Mouse (Mus musculus): ENCODE data around the gene Gm49325. TPM values are rescaled to one million over a fixed set of nuclear protein-coding genes. Genes with fewer than 3 reads are reported as not detected.
"Not testable (repeated sequence)": the region's sequence is repeated elsewhere in the genome, so short reads cannot be mapped to it uniquely, and the experiment has no call there.

Gene Gm49325
- polyA plus RNA-seq, 1 experiment from 2014 or later: 5.4 TPM

GRCm38 (mm10) chr10:77666342-77666741, 60.3 kb downstream of the Gm49325 start:
- H3K4me2 ChIP-seq (replicated peaks): no peak overlapping the region
- ATAC-seq: no peak
- no peaks in the 10 kb centered on the region for H3K4me1 ChIP-seq (replicated peaks)
- H3K9ac ChIP-seq: no peak overlapping the region
- no peaks in the 10 kb centered on the region for H3K9me3 ChIP-seq
- H3K4me3 ChIP-seq (replicated peaks): no peak overlapping the region
- H3K36me3 ChIP-seq: no peaks in the 10 kb centered on the region
- 77% methylated on average over 8 of the region's 8 CpGs for WGBS
- no peak overlapping the region for H3K27ac ChIP-seq
- peaks cover 8% of the 10 kb centered on the region; the same call in 1 of the 2 replicates for H3K27me3 ChIP-seq (replicated peaks)

GRCm38 (mm10) chr10:77667402-77667801, 61.4 kb downstream of the Gm49325 start:
- 82% methylated on average over 4 of the region's 4 CpGs for WGBS
- H3K4me2 ChIP-seq (replicated peaks): no peak overlapping the region
- no peak overlapping the region for H3K27ac ChIP-seq
- H3K4me1 ChIP-seq (replicated peaks): no peaks in the 10 kb centered on the region
- H3K4me3 ChIP-seq (replicated peaks): no peak overlapping the region
- no peaks in the 10 kb centered on the region for H3K9me3 ChIP-seq
- no peak overlapping the region for H3K9ac ChIP-seq
- ATAC-seq: no peak
- peaks cover 8% of the 10 kb centered on the region; the same call in 1 of the 2 replicates for H3K27me3 ChIP-seq (replicated peaks)
- H3K36me3 ChIP-seq: no peaks in the 10 kb centered on the region

- H3K9me3 ChIP-seq: no peaks in the 10 kb centered on the region
- no peak overlapping the region for H3K4me3 ChIP-seq (replicated peaks)
- no peak overlapping the region for H3K4me2 ChIP-seq (replicated peaks)
- H3K27ac ChIP-seq: no peak overlapping the region
- 80% methylated on average over 4 of the region's 4 CpGs for WGBS
- H3K27me3 ChIP-seq (replicated peaks): peaks cover under 1% of the 10 kb centered on the region; the same call in 1 of the 2 replicates
- no peaks in the 10 kb centered on the region for H3K4me1 ChIP-seq (replicated peaks)
- ATAC-seq: no peak
- no peaks in the 10 kb centered on the region for H3K36me3 ChIP-seq
- H3K9ac ChIP-seq: no peak overlapping the region
Observed at GRCm38 (mm10) chr10:77670710-77671109, 64.7 kb downstream of the Gm49325 start.

- Histone ChIP-seq H3K9ac (no peak overlapping the region), H3K36me3 (no peaks in the 10 kb centered on the region), H3K27ac (no peak overlapping the region), H3K4me1 (replicated peaks) (no peaks in the 10 kb centered on the region), H3K9me3 (no peaks in the 10 kb centered on the region), H3K27me3 (replicated peaks) (peaks cover 4% of the 10 kb centered on the region; the same call in 1 of the 2 replicates), H3K4me3 (replicated peaks) (no peak overlapping the region), H3K4me2 (replicated peaks) (no peak overlapping the region)
- ATAC-seq: peak; percentile 72
- 23% methylated on average over 4 of the region's 4 CpGs for WGBS
Observed at GRCm38 (mm10) chr10:77671519-77671918, 65.5 kb downstream of the Gm49325 start.

GRCm38 (mm10) chr10:77673765-77674164, 67.8 kb downstream of the Gm49325 start:
- H3K9me3 ChIP-seq: no peaks in the 10 kb centered on the region
- no peak for ATAC-seq
- WGBS: 63% methylated on average over 13 of the region's 13 CpGs

GRCm38 (mm10) chr10:77677562-77677961, 71.6 kb downstream of the Gm49325 start:
- WGBS: under 1% methylated on average over 35 of the region's 35 CpGs
- ATAC-seq: 0 out of 2 replicates have a peak, but pooled peaks have one; percentile 36
- no peaks in the 10 kb centered on the region for H3K9me3 ChIP-seq
- peak overlapping the region; percentile 28 for H3K4me3 ChIP-seq (replicated peaks)
- no peaks in the 10 kb centered on the region for H3K36me3 ChIP-seq
- peaks cover 24% of the 10 kb centered on the region for H3K27me3 ChIP-seq (replicated peaks)
- peaks cover 11% of the 10 kb centered on the region for H3K4me1 ChIP-seq (replicated peaks)
- H3K4me2 ChIP-seq (replicated peaks): peak overlapping the region; percentile 68
- H3K27ac ChIP-seq: no peak overlapping the region
- no peak overlapping the region for H3K9ac ChIP-seq

More at GRCm38 (mm10) chr10:77673765-77674164, 67.8 kb downstream of the Gm49325 start:
- H3K36me3 ChIP-seq: no peaks in the 10 kb centered on the region
- no peak overlapping the region for H3K9ac ChIP-seq
- H3K4me2 ChIP-seq (replicated peaks): no peak overlapping the region
- H3K4me3 ChIP-seq (replicated peaks): no peak overlapping the region
- no peak overlapping the region for H3K27ac ChIP-seq
- peaks cover 11% of the 10 kb centered on the region for H3K4me1 ChIP-seq (replicated peaks)
- peaks cover 22% of the 10 kb centered on the region for H3K27me3 ChIP-seq (replicated peaks)

GRCm38 (mm10) chr10:77682994-77683393, 77.0 kb downstream of the Gm49325 start:
- H3K9ac ChIP-seq: no peak overlapping the region
- no peak overlapping the region for H3K4me2 ChIP-seq (replicated peaks)
- WGBS: 81% methylated on average over 7 of the region's 7 CpGs
- no peaks in the 10 kb centered on the region for H3K9me3 ChIP-seq
- no peak overlapping the region for H3K27ac ChIP-seq
- H3K36me3 ChIP-seq: no peaks in the 10 kb centered on the region
- peaks cover 32% of the 10 kb centered on the region for H3K27me3 ChIP-seq (replicated peaks)
- no peak overlapping the region for H3K4me3 ChIP-seq (replicated peaks)
- no peak for ATAC-seq
- peaks cover 12% of the 10 kb centered on the region for H3K4me1 ChIP-seq (replicated peaks)

- Histone ChIP-seq H3K4me1 (replicated peaks) (peaks cover 10% of the 10 kb centered on the region; the same call in 1 of the 2 replicates), H3K4me2 (replicated peaks) (no peak overlapping the region), H3K9me3 (no peaks in the 10 kb centered on the region), H3K27me3 (replicated peaks) (peaks cover 22% of the 10 kb centered on the region), H3K9ac (no peak overlapping the region), H3K27ac (no peak overlapping the region), H3K36me3 (no peaks in the 10 kb centered on the region), H3K4me3 (replicated peaks) (no peak overlapping the region)
- no peak for ATAC-seq
- 38% methylated on average over 8 of the region's 8 CpGs for WGBS
Observed at GRCm38 (mm10) chr10:77684181-77684580, 78.2 kb downstream of the Gm49325 start.

GRCm38 (mm10) chr10:77685895-77686664, 80.1 kb downstream of the Gm49325 start, which contains the start of gene Tspear:
Gene Tspear (plus strand): TSS chr10:77686569.
- Histone ChIP-seq H3K4me3 (replicated peaks) (no peak within 1 kb of the TSS), H3K27me3 (replicated peaks) (peaks cover 22% of the 10 kb centered on the region), H3K4me2 (replicated peaks) (peak within 1 kb of the TSS; percentile 39), H3K36me3 (no peaks in the 10 kb centered on the region), H3K9ac (no peak within 1 kb of the TSS), H3K27ac (no peak within 1 kb of the TSS), H3K9me3 (no peaks in the 10 kb centered on the region), H3K4me1 (replicated peaks) (peaks cover 10% of the 10 kb centered on the region; the same call in 1 of the 2 replicates)
- WGBS: 5% methylated on average over 22 of the region's 22 CpGs
- ATAC-seq: peak; percentile 81

GRCm38 (mm10) chr10:77687021-77687420, 81.0 kb downstream of the Gm49325 start:
- H3K27me3 ChIP-seq (replicated peaks): peaks cover 22% of the 10 kb centered on the region
- no peak overlapping the region for H3K27ac ChIP-seq
- 33% methylated on average over 10 of the region's 10 CpGs for WGBS
- no peaks in the 10 kb centered on the region for H3K9me3 ChIP-seq
- H3K36me3 ChIP-seq: no peaks in the 10 kb centered on the region
- H3K4me1 ChIP-seq (replicated peaks): peaks cover 10% of the 10 kb centered on the region; the same call in 1 of the 2 replicates
- no peak overlapping the region for H3K9ac ChIP-seq
- no peak for ATAC-seq
- no peak overlapping the region for H3K4me2 ChIP-seq (replicated peaks)
- no peak overlapping the region for H3K4me3 ChIP-seq (replicated peaks)

GRCm38 (mm10) chr10:77690356-77690807, 84.4 kb downstream of the Gm49325 start, which contains the start of gene Gm19402:
Gene Gm19402 (minus strand): TSS chr10:77690757.
- 80% methylated on average over 3 of the region's 3 CpGs for WGBS
- H3K36me3 ChIP-seq; H3K4me1 ChIP-seq (replicated peaks); H3K4me2 ChIP-seq (replicated peaks); H3K9ac ChIP-seq; ATAC-seq; H3K9me3 ChIP-seq; H3K4me3 ChIP-seq (replicated peaks); H3K27ac ChIP-seq: not testable (repeated sequence)
- H3K27me3 ChIP-seq (replicated peaks): peaks cover 19% of the 10 kb centered on the region

All from intestine, embryonic 15.5 days (tissue).